Mouse (Mus musculus) ovary, postnatal 14 days (tissue): ENCODE results near the gene Lhfpl4.

Experiments used
- DNase-seq: peaks from one replicate; pipeline ENCODE4 v3.0.0; 2022; ENCODE audit warnings: low spot score

Gene Lhfpl4

DNA sequence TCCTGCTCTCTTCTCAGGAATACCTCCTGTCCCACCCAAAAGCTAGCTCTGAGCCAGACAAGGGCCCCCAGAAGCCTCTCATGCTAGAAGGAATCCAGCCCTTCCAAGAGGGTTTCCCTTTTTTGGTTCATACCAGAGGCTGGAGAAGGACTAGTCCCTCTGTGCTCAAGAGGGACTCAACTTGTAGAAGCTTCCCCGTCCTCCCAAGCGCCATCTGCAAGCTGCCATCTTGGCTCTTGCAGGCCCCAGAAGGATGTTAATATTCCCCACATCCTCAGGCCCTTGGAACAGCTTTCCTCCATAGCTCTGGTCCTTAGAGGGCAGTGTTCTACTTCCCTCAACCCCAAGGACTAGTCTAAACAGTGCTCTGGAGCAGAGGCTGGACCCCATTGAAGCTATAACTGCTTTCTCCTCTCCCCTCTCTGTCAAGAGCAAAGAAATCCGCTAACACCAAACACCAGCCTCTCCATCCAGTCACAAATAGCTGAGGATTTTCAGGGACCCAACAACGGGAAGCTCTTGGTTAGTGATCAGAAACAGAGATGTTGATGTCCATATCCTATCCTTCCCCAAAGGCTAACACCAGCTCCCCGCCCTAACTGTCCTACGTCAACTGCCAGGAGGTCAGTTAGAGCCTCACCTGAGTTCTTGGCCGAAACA lies 26.7 kb downstream of the Lhfpl4 start:
- no peak for DNase-seq

DNA sequence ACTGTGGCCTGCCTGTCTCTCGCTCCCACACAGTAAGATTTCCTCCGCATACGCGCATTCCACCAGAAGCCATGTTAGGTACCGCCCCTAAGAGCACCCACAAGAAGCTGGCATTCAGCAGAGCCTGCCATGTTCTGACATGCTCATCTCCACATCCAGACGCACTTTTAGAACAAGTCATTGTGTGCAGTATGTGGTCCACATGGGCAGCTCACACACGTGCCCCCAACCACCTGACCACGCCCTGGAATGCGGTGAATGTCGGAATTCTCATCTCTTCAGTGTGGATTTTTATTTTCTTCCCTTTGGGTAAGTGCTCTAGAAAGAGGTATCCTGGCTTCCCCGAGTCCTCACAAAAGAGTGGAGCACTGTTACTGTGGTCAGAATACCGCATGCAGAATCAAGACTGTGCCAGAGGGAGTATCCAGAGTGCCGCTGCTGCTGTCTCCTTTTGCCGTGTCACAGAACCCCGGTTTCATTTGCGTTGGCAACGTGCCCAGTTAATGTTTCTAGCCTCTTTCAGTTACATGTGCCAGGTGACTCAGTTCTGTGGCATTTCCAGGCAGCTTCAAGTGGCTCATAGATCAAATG lies 28.4 kb downstream of the Lhfpl4 start:
- DNase-seq, result peak; percentile 39

DNA sequence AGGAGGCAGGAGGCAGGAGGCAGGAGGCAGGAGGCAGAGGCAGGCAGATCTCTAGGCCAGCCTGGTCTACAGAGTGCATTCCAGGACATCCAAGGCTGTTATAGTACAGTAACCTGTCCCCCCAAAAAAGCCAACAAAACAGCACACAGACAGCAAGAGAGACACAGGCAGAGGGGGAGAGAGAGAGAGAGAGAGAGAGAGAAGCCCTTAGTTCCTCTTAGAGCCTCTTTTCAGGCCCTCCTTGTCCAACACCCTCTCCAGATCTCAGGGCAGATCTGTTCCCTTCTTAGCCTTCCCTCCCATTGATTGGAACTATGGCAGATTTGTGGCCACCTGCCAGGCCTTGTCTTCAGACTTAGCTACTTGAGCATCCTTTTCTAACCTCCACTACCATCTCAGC lies 31.7 kb downstream of the Lhfpl4 start:
- DNase-seq, result no peak

DNA sequence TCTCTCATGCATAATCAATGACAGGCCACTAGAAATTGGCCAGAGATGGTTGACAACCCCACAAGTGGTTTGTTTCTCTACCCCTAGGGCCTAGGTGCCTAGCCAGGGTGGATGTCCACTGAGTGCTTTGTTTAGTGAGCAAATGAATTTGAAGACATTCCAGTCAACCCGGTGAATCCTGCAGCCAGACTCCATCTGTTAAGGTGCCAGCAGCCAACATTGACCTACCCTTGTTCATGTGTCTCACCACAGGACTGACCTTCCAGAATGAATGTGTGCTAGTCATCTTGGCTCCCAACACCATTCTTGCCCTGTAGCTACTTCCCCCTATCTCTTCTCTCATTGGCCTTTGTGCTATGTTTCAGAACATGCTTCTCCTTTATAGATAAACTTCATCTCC lies 33.2 kb downstream of the Lhfpl4 start:
- DNase-seq, result no peak

DNA sequence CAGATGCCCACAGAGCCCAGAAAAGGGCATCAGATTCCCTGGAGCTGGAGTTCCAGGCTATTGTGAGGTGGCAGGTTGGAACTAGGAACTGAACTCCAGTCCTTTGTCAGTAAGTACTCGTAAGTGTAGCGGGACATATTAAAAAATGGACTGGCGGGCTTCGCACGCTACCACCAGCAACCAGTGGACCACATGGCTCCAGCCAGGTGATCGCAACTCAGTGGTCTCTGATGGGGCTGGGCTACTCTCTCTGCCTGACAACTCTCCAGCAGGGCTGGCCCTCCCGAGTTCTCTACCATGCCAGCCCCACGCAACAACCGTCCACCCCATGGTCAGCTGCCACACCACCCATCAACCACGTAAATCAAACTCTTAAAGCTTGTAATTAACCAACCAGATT lies 35.1 kb downstream of the Lhfpl4 start:
- no peak for DNase-seq

DNA sequence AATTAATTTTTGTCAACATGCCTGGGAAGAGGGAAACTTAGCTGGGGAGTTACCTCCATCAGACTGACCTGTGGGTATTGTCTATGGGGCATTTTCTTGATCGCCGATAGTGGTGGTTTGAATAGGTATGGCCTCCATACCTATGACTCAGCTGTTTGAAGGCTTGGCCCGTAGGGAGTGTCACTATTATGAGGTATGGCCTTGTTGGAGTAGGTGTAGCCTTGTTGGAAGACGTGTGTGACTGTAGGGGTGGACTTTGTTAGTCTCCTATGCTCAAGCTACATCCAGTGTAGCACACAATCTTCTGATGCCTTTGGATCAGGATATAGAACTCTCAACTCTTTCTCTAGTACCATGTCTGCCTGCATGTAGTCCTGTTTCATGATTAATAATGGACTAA lies 39.1 kb downstream of the Lhfpl4 start:
- DNase-seq, result no peak

DNA sequence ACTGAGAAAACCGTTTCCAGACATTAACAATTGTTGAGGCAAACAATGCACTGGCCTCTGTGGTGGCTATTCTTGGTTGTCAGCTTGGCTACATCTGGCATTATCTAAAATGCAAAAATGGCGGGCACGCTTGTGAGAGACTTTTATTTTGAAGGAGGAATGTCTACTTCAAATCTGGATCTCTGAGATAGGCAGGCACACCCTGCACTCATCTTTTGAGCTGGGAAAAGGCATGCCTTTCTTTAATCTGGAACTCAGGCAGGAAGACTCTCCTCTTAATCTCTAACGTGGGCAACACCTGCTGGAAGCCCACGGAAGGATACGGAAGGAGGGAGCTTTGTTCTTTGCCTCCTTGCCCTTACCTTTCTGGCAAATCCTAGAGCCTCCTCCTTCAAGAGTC lies 40.3 kb downstream of the Lhfpl4 start:
- no peak for DNase-seq

DNA sequence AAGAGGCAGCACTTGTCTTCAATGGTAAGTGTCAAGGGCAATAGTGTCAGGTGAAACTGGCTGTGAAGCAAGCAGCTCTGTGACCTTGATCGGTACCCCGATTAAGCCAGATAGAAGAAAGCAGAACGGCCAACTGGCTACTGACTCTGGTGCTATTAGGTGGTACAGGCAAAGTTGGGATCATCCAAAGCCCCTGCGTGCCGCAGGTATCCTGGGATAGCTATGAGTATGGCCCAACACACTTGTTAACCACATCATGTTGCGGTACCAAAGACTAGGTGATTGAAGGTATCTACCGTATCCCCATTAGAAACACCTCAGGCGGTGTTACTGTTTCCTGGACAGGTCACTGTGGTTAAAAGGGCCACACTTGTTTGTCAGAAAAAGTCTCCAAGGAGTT lies 41.1 kb downstream of the Lhfpl4 start:
- DNase-seq, result no peak

DNA sequence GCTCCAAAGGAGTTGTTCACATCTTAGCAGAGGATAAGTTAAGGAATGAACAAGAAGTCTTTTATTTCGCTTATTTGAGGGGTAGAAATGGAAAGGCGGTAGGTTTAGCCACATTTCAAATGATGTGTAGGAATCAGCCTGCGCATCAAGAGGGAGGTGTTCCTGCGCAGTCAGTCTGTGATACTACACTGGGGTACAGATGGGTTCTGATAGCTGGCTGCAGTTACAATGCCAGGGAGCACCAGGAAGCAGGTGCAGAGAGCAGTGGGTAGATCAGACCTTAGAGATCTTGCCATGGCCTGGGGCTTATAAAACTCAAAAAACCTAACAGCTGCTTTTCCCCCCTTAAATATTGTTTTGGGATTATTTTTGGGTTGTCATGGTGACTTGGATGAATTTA lies 49.9 kb downstream of the Lhfpl4 start:
- no peak for DNase-seq

DNA sequence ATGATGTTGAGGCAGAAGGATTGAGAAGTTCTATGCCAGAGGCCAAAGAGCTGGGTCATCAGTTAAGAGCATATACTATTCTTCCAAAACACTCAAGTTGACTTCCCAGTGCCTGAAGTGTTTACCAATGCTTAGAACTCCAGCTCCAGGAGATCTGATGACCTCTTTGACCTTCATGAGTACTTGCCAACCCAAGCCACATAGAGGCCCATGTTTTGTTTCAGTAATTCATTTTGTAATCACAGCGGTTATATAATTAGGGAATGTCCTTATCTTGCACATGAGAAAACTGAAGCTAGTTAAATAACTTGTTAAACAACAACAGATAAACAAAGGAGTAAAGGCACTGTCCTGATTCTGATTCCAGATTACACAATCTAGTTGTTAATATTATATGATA lies 50.4 kb downstream of the Lhfpl4 start:
- DNase-seq, result no peak

DNA sequence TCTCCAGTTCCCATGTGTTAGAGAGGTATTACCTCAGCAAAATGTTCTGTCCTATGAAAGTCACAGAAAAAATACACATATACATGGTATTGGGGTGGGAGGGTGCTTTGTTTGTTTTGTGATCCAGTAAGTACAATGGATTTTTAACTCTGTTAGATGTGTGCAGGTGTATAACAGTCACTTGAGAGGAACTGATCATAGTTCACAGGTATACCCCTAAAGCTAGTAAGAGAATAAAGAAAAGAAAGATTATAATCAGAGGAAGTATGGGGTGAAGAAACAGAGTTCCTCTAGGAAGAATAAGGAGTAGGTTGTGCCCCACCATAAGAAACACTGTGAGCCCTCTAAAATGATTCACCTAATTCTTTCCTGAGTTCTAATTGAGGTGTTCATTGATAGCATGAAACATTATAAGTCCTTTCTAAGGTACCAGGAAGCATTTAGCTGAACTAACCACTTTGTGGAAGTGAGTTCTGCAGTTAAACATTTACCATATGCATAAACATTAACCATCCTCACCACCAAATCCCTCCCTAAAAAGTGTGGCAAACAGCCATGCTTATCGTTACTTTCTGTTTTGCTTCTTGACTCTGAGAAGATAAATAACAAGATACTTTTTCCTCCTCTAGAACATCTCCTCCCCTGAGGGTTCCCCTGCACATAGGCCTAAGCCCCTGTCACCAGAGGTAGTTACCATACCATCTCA lies 53.6 kb downstream of the Lhfpl4 start:
- no peak for DNase-seq

DNA sequence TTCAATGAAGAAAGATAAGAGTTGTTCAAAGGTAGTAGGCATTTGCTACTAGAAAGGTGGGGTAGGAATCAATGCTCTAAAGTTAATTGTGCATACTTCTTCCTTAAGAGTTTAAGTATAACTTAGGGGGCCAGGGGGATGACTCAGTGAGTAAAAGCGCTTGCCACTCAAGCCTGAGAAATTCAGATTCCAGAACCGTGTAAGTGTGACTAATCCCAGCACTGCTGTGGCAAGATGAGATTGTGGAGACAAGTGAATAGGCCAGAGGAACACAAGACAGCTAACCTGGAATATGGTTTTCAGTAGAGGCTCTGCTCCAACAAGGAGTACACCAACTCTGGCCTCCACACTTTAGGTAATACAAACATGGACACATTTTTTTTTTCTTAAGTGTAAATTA lies 61.8 kb downstream of the Lhfpl4 start:
- no peak for DNase-seq

DNA sequence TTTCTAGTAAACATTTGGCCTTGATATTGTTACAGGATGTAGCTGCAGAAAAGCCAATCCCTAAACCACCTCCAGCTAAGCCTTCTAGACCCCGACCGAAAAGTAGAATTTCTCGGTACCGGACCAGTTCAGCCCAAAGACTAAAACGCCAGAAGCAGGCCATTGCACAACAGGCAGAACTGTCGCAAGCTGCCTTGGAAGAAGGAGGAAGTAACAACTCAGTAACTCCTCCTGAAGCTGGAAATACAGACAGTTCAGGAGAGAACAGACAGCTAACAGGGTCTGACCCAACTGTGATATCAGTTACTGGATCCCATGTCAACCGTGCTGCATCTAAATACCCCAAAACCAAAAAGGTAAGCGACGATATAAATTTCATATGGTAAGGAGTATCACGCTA lies 74.4 kb downstream of the Lhfpl4 start:
- DNase-seq, result no peak
